Mouse (Mus musculus) G1E (cell line): Measurements from ENCODE around the gene Dhx8. TPM values are rescaled to one million over a fixed set of nuclear protein-coding genes. Genes with fewer than 3 reads are reported as not detected.

Experiments
- ATAC-seq: 2 replicates; pipeline ENCODE4 v1.8.0; 2016; ENCODE audit warnings: mild to moderate bottlenecking; ENCODE audit not compliant: insufficient number of reproducible peaks, poor library complexity, low FRiP score, severe bottlenecking; ENCODE audit errors: extremely low read depth
- DNase-seq: peaks from one replicate; pipeline ENCODE4 v3.0.0; 2012; ENCODE audit warnings: low spot score
- H3K27me3 ChIP-seq: 2 replicates; pipeline ENCODE4 v1.6.1; 2012; ENCODE audit warnings: mild to moderate bottlenecking, low read length, inconsistent platforms; ENCODE audit not compliant: insufficient read depth
- H3K36me3 ChIP-seq: replicated peaks from 2 replicates; pipeline ENCODE3; 2012; ENCODE audit warnings: mild to moderate bottlenecking, inconsistent platforms
- H3K4me1 ChIP-seq: 2 replicates; pipeline ENCODE4 v1.6.1; 2012; ENCODE audit warnings: low read depth, low read length, inconsistent platforms, mixed read lengths; ENCODE audit not compliant: insufficient read depth
- H3K4me3 ChIP-seq: 2 replicates; pipeline ENCODE4 v1.5.1; 2012; ENCODE audit warnings: low read depth, mild to moderate bottlenecking, inconsistent platforms, low read length, moderate library complexity, mixed read lengths
- H3K9me3 ChIP-seq: replicated peaks from 2 replicates; pipeline ENCODE4 v1.6.1; 2012; ENCODE audit warnings: inconsistent platforms
- CTCF ChIP-seq: IDR thresholded peaks from 2 replicates; pipeline ENCODE4 v1.5.1; 2012; ENCODE audit warnings: low read depth, low read length, inconsistent platforms, mixed read lengths
- GATA1 ChIP-seq: IDR thresholded peaks from 2 replicates; pipeline ENCODE4 v1.6.1; 2012; ENCODE audit warnings: borderline replicate concordance, low read length, inconsistent platforms, mixed read lengths
- GATA2 ChIP-seq: IDR thresholded peaks from 2 replicates; pipeline ENCODE4 v1.6.1; 2012; ENCODE audit warnings: low read depth, low read length, inconsistent platforms, borderline replicate concordance
- POLR2AphosphoS5 ChIP-seq: IDR thresholded peaks from 2 replicates; pipeline ENCODE4 v1.6.1; 2012; ENCODE audit warnings: low read depth, low read length, inconsistent platforms; ENCODE audit not compliant: insufficient replicate concordance
- TAL1 ChIP-seq: conservative IDR thresholded peaks from 2 replicates; pipeline ENCODE4 v1.6.1; 2012; ENCODE audit warnings: low read depth, low read length, inconsistent platforms, mixed read lengths
- polyA plus RNA-seq: library from polyadenylated mRNA; stranded (reverse); fragments of >175 nt; gene quantifications from 2 replicates; pipeline ENCODE4 v1.2.3, GENCODE M21; 2012
- total RNA-seq, 2 experiments: library from RNA; stranded (forward) in 1 of 2; stranded (reverse) in 1 of 2; fragments of 200-1000 nt in 1 of 2; fragments of >200 nt in 1 of 2; fragmentation: Nextera tagmentation in 1 of 2; gene quantifications; 2 replicates each; pipeline ENCODE4 v1.2.3; 2014 to 2017

The Dhx8 gene
- total and polyA plus RNA-seq, 3 experiments = 14.8 to 46.2 (median 30.9) TPM

- no peak for DNase-seq
- TF ChIP-seq CTCF (no peak), GATA2 (no peak), TAL1 (no peak), GATA1 (no peak), POLR2AphosphoS5 (no peak)
- no peak for ATAC-seq
Observed at GRCm38 (mm10) chr11:101706764-101707448, 25.8 kb upstream of the Dhx8 start.

GRCm38 (mm10) chr11:101708482-101708881 lies 24.2 kb upstream of the Dhx8 start:
- no peaks in the 10 kb centered on the region for H3K36me3 ChIP-seq
- H3K4me1 ChIP-seq = peaks cover 6% of the 10 kb centered on the region
- H3K27me3 ChIP-seq = peaks cover 7% of the 10 kb centered on the region; the same call in 1 of the 2 replicates
- ATAC-seq (no peak), DNase-seq (no peak)
- TF ChIP-seq CTCF (no peak), TAL1 (no peak), GATA1 (no peak)
- H3K9me3 ChIP-seq = no peaks in the 10 kb centered on the region
- no peak overlapping the region for H3K4me3 ChIP-seq

More at GRCm38 (mm10) chr11:101706764-101707448, 25.8 kb upstream of the Dhx8 start:
- no peak overlapping the region for H3K4me3 ChIP-seq
- H3K36me3 ChIP-seq = no peaks in the 10 kb centered on the region
- H3K4me1 ChIP-seq = peaks cover 6% of the 10 kb centered on the region
- H3K9me3 ChIP-seq = no peaks in the 10 kb centered on the region
- H3K27me3 ChIP-seq = peaks cover 7% of the 10 kb centered on the region; the same call in 1 of the 2 replicates

- no peaks in the 10 kb centered on the region for H3K36me3 ChIP-seq
- TF ChIP-seq TAL1 (no peak), CTCF (no peak), POLR2AphosphoS5 (no peak), GATA1 (no peak), GATA2 (no peak)
- DNase-seq = no peak
- H3K27me3 ChIP-seq = peaks cover 8% of the 10 kb centered on the region
- no peak overlapping the region for H3K4me3 ChIP-seq
- no peaks in the 10 kb centered on the region for H3K9me3 ChIP-seq
- no peak for ATAC-seq
- peaks cover 9% of the 10 kb centered on the region for H3K4me1 ChIP-seq
Observed at GRCm38 (mm10) chr11:101712811-101713210, 19.9 kb upstream of the Dhx8 start.

GRCm38 (mm10) chr11:101714012-101714411 lies 18.7 kb upstream of the Dhx8 start:
- no peak for ATAC-seq
- Histone ChIP-seq H3K27me3 (peaks cover 11% of the 10 kb centered on the region), H3K4me1 (peaks cover 3% of the 10 kb centered on the region), H3K9me3 (no peaks in the 10 kb centered on the region), H3K4me3 (no peak overlapping the region), H3K36me3 (no peaks in the 10 kb centered on the region)
- no peak for DNase-seq
- TF ChIP-seq GATA1 = no peak
- no peak for TF ChIP-seq CTCF
- no peak for TF ChIP-seq POLR2AphosphoS5
- TF ChIP-seq TAL1 = no peak
- no peak for TF ChIP-seq GATA2

GRCm38 (mm10) chr11:101718324-101718723 lies 14.4 kb upstream of the Dhx8 start:
- no peak for TF ChIP-seq GATA1
- TF ChIP-seq CTCF = no peak
- TF ChIP-seq TAL1 = no peak
- TF ChIP-seq GATA2 = no peak
- no peak for TF ChIP-seq POLR2AphosphoS5
- H3K4me1 ChIP-seq = peaks cover 6% of the 10 kb centered on the region
- peaks cover 20% of the 10 kb centered on the region for H3K27me3 ChIP-seq
- ATAC-seq (no peak), DNase-seq (no peak)
- no peaks in the 10 kb centered on the region for H3K9me3 ChIP-seq
- H3K36me3 ChIP-seq = no peaks in the 10 kb centered on the region
- no peak overlapping the region for H3K4me3 ChIP-seq

GRCm38 (mm10) chr11:101719986-101720520 lies 12.7 kb upstream of the Dhx8 start:
- H3K4me3 ChIP-seq = no peak overlapping the region

More at GRCm38 (mm10) chr11:101719986-101720520, 12.7 kb upstream of the Dhx8 start:
- no peak for TF ChIP-seq POLR2AphosphoS5
- no peak for TF ChIP-seq TAL1
- TF ChIP-seq GATA1 = no peak
- no peak for TF ChIP-seq CTCF
- TF ChIP-seq GATA2 = no peak
- DNase-seq (no peak), ATAC-seq (no peak)
- Histone ChIP-seq H3K27me3 (peaks cover 20% of the 10 kb centered on the region), H3K36me3 (no peaks in the 10 kb centered on the region), H3K9me3 (no peaks in the 10 kb centered on the region), H3K4me1 (peaks cover 6% of the 10 kb centered on the region)
